Mouse (Mus musculus) gastrocnemius, postnatal 36 days (tissue): ENCODE data around the gene Plce1. TPM values are rescaled to one million over a fixed set of nuclear protein-coding genes. Genes with fewer than 3 reads are reported as not detected.

Experiments used
- DNase-seq, 2 experiments: peaks; one replicate each; pipeline ENCODE4 v3.0.0; 2022
- intact Hi-C: fragments of 180-260 bp; cut with DNase I; formaldehyde crosslinking; loops from one replicate; pipeline ENCODE4 v1.15.1; 2025
- long read RNA-seq, 2 experiments: library from polyadenylated mRNA; stranded (forward); transcript quantifications; one replicate each; pipeline ENCODE4 v2.0.0; 2021
- total RNA-seq, 2 experiments: library from RNA; stranded (reverse); gene quantifications; 2 replicates each; pipeline ENCODE4 v1.2.3; 2021

The Plce1 gene
- total RNA-seq: 1 to 10 TPM; 7.2 to 9.3 TPM
- long read RNA-seq, experiment 1, partial matches to known transcripts: 0 of 1 reads
- long read RNA-seq, experiment 1, other reads (novel, unspliced or antisense): 1 of 1 reads
- long read RNA-seq, experiment 2, full-length matches to known transcripts: 1 of 3 reads
- long read RNA-seq, experiment 2, partial matches to known transcripts: 0 of 3 reads
- long read RNA-seq, experiment 2, other reads (novel, unspliced or antisense): 2 of 3 reads

DNA sequence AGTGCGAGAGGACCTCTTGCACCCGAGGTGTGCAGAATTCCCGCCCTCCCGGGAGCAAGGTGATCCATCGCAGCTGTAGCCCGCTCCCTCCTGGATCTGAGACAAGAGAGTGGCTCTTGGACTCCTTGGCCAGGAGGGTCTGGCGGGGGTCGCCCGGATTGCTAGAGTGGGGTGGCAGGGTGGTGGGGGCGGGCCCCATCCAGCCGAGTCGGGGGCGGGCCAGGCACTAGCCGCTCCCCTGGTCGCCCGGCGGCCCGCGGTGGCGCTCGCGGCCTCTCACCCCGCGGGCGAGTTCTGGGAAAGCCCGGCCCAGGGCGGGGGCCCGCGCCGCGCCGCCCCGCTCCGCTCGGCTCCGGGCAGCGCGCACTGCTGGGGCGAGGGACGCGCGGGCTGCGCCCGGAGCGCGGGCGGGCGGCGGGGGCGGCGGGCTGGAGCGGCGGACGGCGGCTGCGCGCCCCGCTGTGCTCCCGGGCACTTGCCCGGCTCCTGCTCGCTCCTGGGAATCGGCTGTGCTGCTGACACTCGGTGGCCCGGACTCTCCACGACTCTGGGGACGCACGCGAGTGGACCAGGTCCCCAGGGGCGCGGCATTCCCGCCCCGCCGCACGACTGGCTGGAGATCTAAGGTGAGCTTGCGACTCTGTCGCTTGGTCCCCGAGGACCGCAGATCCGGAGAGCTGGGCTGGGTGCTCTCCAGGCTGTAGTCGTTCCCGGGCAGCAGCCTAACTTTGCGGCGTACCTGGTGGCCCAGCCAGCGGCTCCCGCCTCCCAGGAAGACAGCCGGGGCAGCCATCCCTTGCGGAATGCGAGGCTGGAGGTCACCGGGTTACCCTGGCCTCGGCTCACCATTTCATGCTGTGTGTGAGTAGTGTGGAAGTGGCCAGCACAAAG is at the start of gene Plce1:
Gene Plce1 (plus strand): TSS at position 379 of the 891 bp plus-strand sequence.
- peak; percentile 31 to 38 for DNase-seq
- intact Hi-C loops: no loop called here

- intact Hi-C loops: no loop called here
- DNase-seq: no peak
These were observed 49.6 kb upstream of the Plce1 start for GRCm38 (mm10) chr19:38431326-38431725.

- no peak for DNase-seq
- intact Hi-C loops: no loop called here
These were observed 48.9 kb upstream of the Plce1 start for GRCm38 (mm10) chr19:38432021-38432420.

- DNase-seq: no peak
- intact Hi-C loops: no loop called here
These were observed 47.5 kb upstream of the Plce1 start for GRCm38 (mm10) chr19:38433381-38433780.

DNA sequence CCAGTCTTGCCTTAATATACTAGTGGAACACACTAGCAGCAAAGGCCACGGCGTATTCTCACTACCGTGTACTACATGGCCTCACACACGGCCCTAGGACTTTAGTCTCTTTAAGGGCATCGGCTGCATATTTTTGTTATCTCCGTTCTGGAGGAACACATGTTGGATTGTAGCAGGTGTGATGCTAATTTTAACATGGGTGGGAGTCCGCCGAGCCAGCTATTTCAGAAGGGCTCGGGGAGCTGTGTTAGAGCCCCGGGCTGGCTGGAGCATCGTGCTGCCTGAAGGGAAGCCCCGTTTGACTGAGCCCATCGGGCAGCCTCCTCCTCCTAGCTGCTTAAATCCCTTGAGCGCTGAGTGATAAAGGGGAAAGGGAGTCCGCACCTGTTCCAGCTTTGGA is 45.7 kb upstream of the Plce1 start:
- intact Hi-C loops: no loop called here
- DNase-seq: no peak

DNA sequence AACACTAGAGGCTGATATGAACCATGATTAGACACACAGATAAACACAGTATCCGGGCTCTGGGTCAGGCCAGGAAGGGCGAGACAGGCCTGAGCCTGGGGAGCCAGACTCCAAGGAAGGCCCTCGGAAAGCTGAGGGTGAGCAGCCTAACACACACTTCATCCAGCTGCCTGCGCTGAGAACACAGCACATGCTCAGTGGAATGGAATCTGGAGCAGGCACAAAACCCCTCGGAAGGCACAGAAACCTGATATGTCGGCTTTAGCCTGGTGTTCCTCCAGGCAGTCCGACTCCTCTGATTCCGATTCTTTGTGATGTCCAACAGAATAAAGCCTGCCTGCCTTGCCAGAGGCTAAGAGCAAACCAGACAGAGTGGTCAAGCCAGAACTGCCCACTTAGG is 39.0 kb upstream of the Plce1 start:
- DNase-seq: no peak
- intact Hi-C loops: no loop called here

DNA sequence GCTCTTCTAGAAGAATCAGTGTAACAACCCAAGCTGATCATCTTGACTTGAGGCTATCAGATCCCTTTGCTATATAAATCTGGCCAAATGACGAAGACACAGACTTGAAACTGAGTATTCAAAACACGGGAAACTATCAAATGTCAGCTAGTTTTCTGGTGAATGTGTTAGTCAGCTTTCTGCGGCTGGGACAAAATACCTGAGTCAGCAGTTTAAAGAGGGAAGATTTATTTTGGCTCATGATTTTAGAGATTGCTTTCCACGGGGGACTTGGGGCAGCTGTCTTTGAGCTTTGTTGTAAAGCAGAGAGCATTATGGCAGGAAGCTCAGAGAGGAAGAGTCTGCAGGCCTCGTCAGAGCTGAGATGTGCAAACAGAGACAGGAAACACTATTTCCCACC is 35.2 kb upstream of the Plce1 start:
- no peak for DNase-seq
- intact Hi-C loops: no loop called here

DNA sequence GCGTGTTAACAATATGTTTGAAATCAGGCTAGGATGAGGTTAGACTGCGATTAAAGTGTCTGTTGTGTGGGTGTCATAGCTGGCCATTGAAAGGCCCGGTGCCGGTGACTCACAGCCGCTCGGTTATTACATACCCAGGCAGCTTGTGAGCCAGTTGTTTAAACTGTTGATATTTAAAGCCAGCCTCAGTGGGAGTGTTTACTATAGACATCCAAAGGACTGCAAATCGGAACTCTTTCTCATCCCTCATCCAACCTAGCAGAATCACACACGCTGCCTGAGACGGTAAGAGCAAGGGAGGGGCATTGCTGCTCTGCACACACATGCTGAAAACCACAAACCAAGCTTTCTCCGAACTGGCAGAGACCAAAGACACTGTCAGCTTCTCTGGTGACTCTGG is 25.7 kb upstream of the Plce1 start:
- no peak for DNase-seq

GRCm38 (mm10) chr19:38458996-38459395 is 21.9 kb upstream of the Plce1 start:
- DNase-seq: no peak
- intact Hi-C loops: no loop called here

More for the DNA sequence above, 25.7 kb upstream of the Plce1 start:
- intact Hi-C loops: no loop called here

DNA sequence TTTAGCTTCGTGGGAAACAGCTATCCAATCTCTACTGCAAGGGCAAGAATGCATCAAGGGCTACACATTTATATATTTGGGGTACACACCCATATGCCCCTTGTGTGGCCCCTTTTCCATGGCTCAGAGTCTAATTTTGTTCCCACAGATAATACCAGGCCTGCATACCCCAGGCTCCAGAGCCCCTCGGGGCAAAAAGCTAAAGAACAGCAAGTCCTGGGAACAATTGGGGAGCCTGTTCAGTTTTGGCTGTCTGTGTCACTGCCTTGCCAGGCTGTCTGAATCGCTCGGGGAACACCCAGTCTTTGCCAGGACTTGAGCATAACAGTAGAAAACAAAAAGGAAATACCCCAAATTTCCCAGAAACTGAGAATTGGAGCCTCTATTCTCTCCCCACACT is 20.2 kb upstream of the Plce1 start:
- intact Hi-C loops: no loop called here
- DNase-seq: no peak

GRCm38 (mm10) chr19:38470257-38470893 is 10.5 kb upstream of the Plce1 start:
- intact Hi-C loops: no loop called here
- no peak for DNase-seq

GRCm38 (mm10) chr19:38475394-38475793 is 5.5 kb upstream of the Plce1 start:
- no peak for DNase-seq
- intact Hi-C loops: no loop called here

DNA sequence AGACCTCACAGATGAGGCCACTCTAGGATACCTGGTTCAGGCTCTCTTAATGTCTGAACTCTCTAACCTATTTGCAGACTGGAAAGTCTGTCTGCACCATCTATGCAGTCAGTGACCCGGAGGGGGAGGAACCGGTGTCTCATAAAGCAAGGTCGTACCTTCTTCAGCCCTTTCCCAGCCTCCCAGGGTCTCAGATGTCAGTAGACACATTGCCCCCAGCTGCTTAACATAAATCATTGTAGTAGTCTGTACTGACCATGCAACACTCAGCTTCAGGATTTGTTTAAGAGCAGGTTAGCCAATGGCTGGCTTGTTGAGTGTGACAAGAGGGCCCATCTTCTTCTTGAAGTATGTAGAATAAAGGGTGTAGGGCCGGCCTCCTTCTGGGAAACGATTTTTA is 2.6 kb upstream of the Plce1 start:
- no peak for DNase-seq
- intact Hi-C loops: no loop called here

GRCm38 (mm10) chr19:38478948-38479347 is 2.0 kb upstream of the Plce1 start:
- DNase-seq: peak; percentile 27 to 45
- intact Hi-C loops: no loop called here

DNA sequence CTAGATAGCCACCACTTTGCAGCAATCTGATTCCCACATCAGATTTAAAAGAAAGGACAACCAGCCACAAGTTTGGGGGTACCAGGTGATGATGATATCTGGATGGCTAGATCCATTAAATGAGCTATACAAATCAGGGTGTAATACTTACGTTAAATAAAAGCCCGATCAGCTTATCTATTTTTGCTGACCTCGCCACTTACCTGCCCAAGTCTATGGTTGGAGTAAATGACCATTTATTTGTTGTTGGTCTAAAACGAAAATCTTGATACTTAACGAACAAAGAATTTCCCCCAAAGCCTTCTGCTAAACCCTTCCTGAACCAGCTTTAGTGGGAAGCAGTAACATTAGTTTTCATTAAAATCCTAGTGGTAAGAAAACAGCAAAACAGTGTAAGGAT is 1.4 kb upstream of the Plce1 start:
- DNase-seq: no peak
- intact Hi-C loops: no loop called here

DNA sequence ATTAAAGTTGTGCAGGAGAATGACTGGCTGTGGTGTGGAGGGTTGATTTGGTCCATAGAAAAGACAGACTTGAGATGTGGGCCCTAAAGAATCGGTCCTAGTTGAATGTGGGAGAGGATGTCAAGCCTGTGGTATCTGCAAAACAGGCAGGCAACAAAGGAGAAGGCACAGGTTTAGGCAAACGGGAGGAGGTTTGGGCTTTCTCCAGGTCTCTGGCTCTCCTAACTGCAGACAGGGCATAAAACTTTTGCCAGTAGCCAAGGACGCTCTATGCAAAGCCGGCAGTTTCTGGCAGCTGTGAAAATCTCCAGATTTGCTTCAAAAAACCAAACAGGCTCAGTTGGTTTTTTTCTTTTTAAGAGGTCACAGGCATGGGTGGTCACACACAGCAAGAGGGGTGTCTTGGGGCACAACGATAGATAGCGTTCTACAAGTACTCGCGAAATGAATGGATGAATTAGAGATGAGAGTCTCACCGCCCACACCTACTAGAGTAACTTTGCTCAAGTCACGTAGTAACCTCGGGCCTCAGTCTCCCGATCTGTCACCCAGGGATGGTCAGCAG is 671 bp upstream of the Plce1 start:
- no peak for DNase-seq
- intact Hi-C loops: no loop called here

GRCm38 (mm10) chr19:38481906-38482305 is 997 bp downstream of the Plce1 start:
- intact Hi-C loops: no loop called here
- DNase-seq: no peak

- intact Hi-C loops: no loop called here
- no peak for DNase-seq
These were observed 1.7 kb downstream of the Plce1 start for GRCm38 (mm10) chr19:38482406-38483181.

GRCm38 (mm10) chr19:38485779-38486555 is 5.1 kb downstream of the Plce1 start:
- intact Hi-C loops: no loop called here
- no peak for DNase-seq

GRCm38 (mm10) chr19:38487501-38487900 is 6.6 kb downstream of the Plce1 start:
- no peak for DNase-seq
- intact Hi-C loops: no loop called here
